Mouse (Mus musculus) intestine, embryonic 14.5 days (tissue): ENCODE data around the gene Rpl28. TPM values are rescaled to one million over a fixed set of nuclear protein-coding genes. Genes with fewer than 3 reads are reported as not detected.

Experiments used
- ATAC-seq: fragments of 200-750 bp; cut with Nextera tagmentation; replicated peaks from 2 replicates; pipeline ENCODE4 v1.8.0; 2017; ENCODE audit warnings: low read depth, moderate number of reproducible peaks, moderate TSS enrichment, moderate library complexity; ENCODE audit not compliant: low FRiP score, low TSS enrichment
- DNase-seq: peaks from one replicate; pipeline ENCODE4 v3.0.0-alpha.2; 2018; ENCODE audit warnings: low spot score
- H3K27ac ChIP-seq: fragments of 300-500 bp; sonication (generic); 2 replicates; pipeline ENCODE4 v1.5.1; 2014; ENCODE audit warnings: low read depth, mild to moderate bottlenecking, control low read depth
- H3K27me3 ChIP-seq: fragments of 300-500 bp; sonication (generic); replicated peaks from 2 replicates; pipeline ENCODE4 v1.6.1; 2014; ENCODE audit warnings: low read length, control low read depth; ENCODE audit not compliant: control insufficient read depth, insufficient read depth
- H3K36me3 ChIP-seq: fragments of 300-500 bp; sonication (generic); 2 replicates; pipeline ENCODE4 v1.6.1; 2014; ENCODE audit warnings: low read length, control low read depth; ENCODE audit not compliant: control insufficient read depth, insufficient read depth
- H3K4me1 ChIP-seq: fragments of 300-500 bp; sonication (generic); replicated peaks from 2 replicates; pipeline ENCODE4 v1.6.1; 2014; ENCODE audit warnings: low read length, control low read depth, mixed read lengths; ENCODE audit not compliant: control insufficient read depth, insufficient read depth
- H3K4me2 ChIP-seq: fragments of 300-500 bp; sonication (generic); 2 replicates; pipeline ENCODE4 v1.6.1; 2014; ENCODE audit warnings: low read length
- H3K4me3 ChIP-seq: fragments of 300-500 bp; sonication (generic); 2 replicates; pipeline ENCODE4 v1.5.1; 2014; ENCODE audit warnings: low read depth, low read length, control low read depth, mixed read lengths
- H3K9ac ChIP-seq: fragments of 300-500 bp; sonication (generic); 2 replicates; pipeline ENCODE4 v1.6.1; 2014; ENCODE audit warnings: mild to moderate bottlenecking, low read length
- H3K9me3 ChIP-seq: fragments of 300-500 bp; sonication (generic); 2 replicates; pipeline ENCODE4 v1.6.1; 2016; ENCODE audit warnings: low read length, control low read depth; ENCODE audit not compliant: control insufficient read depth
- WGBS: fragments of 180-500 bp; shearing (Covaris S2); extraction: QIAGEN DNeasy Blood & Tissue Kit; methylation state at CpG from one replicate; pipeline ENCODE4 v1.1.7; 2014; 5-methylcytosine and 5-hydroxymethylcytosine counted together
- polyA plus RNA-seq: library from polyadenylated mRNA; unstranded; fragments of >200 nt; fragmentation: Nextera tagmentation; extraction: Ambion mirVana; gene quantifications from 2 replicates; pipeline ENCODE4 v1.2.1, GENCODE M21; 2014

The Rpl28 gene
- polyA plus RNA-seq, 1 experiment from 2014 or later = 321 TPM

- under 1% methylated on average over 51 of the region's 51 CpGs for WGBS
- H3K9ac ChIP-seq = 0 out of 2 replicates have a peak overlapping the region, but pooled peaks have one; percentile 20
These were observed 43.7 kb downstream of the Rpl28 start for GRCm38 (mm10) chr7:4836351-4836792.

GRCm38 (mm10) chr7:4837639-4838038 lies 45.0 kb downstream of the Rpl28 start:
- 12% methylated on average over 1 of the region's 1 CpGs for WGBS
- ATAC-seq (no peak), DNase-seq (no peak)
- peaks cover 3% of the 10 kb centered on the region; the same call in 1 of the 2 replicates for H3K9me3 ChIP-seq
- no peaks in the 10 kb centered on the region for H3K36me3 ChIP-seq
- H3K27me3 ChIP-seq = peaks cover 69% of the 10 kb centered on the region
- no peak overlapping the region for H3K4me2 ChIP-seq
- no peak overlapping the region for H3K27ac ChIP-seq
- no peak overlapping the region for H3K9ac ChIP-seq
- no peak overlapping the region for H3K4me3 ChIP-seq
- peaks cover 3% of the 10 kb centered on the region; the same call in 1 of the 2 replicates for H3K4me1 ChIP-seq

More at GRCm38 (mm10) chr7:4836351-4836792, 43.7 kb downstream of the Rpl28 start:
- H3K36me3 ChIP-seq = no peaks in the 10 kb centered on the region
- DNase-seq = peak; percentile 66
- H3K4me1 ChIP-seq = 0 out of 2 replicates have a peak, but pooled peaks cover 3% of the 10 kb centered on the region
- H3K9me3 ChIP-seq = peaks cover 3% of the 10 kb centered on the region; the same call in 1 of the 2 replicates
- peaks cover 62% of the 10 kb centered on the region for H3K27me3 ChIP-seq
- peak; percentile 83 for ATAC-seq
- H3K27ac ChIP-seq = no peak overlapping the region
- H3K4me2 ChIP-seq = peak overlapping the region; percentile 69
- H3K4me3 ChIP-seq = peak overlapping the region; percentile 40

- Histone ChIP-seq H3K9ac (no peak overlapping the region), H3K4me1 (peaks cover 14% of the 10 kb centered on the region), H3K27ac (no peak overlapping the region), H3K9me3 (peaks cover under 1% of the 10 kb centered on the region; the same call in 1 of the 2 replicates), H3K4me3 (no peak overlapping the region), H3K36me3 (no peaks in the 10 kb centered on the region), H3K4me2 (no peak overlapping the region), H3K27me3 (peaks cover 72% of the 10 kb centered on the region)
- no peak for ATAC-seq
- 51% methylated on average over 5 of the region's 5 CpGs for WGBS
- no peak for DNase-seq
These were observed 49.4 kb downstream of the Rpl28 start for GRCm38 (mm10) chr7:4842077-4842476.

DNA sequence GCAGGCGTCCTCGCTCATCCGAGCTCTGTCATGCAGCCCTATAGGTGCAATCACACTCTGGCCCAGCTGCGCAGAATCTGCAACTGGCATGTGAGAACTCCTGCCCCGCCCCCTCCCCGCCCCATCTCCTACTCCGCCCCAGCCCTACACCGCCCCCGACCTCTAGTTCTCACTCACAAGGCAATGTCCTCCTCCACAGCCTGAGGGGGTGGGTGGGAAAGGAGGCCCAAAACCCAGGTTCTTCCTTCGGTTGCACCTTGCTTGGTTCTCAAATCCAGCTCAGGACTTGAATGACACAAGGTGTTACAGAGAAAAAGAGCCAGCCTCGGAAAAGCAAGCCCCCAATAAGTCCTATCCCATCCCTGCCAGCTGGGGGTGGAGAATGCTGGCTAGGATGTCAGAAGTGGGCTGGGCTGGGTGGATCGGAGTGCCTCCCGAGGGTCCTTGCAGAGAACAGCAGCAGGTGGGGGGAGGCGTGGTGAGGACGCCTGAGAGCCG lies 50.0 kb downstream of the Rpl28 start:
- no peak overlapping the region for H3K27ac ChIP-seq
- peak; percentile 62 for DNase-seq

DNA sequence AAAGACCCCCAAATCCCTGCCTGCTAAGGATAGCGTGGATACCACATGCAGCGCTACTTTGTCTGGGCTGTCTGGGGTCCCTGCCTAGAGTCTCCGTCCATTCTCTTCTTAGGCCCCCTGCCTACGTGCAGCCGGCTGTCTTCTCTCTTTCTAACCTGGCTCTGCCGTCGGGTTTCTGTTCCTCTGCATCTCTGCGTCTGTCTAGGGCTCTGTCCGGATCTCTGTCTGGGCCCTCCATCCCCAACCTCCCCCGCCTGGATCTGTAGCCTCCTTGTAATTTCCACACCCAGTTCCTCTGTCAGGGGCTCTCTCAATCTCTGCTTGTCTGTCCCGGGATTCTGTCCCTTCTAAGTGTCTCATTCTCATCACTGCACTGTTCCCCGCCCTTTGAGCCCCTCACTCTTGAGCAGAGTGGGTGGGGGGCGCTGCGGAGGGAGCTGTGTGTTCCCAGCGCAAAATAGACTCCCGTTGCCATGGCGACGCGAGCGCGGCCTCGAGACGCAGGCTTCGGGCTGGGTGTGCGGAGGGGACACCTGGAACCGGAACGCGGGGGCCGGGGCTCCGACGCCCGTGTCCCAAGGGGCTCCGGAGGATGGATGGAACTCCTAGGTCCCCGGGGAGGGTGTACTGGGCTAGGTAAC lies 51.0 kb downstream of the Rpl28 start:
- Histone ChIP-seq H3K4me3 (peak overlapping the region; percentile 39), H3K4me2 (peak overlapping the region; percentile 93), H3K36me3 (no peaks in the 10 kb centered on the region), H3K9me3 (no peaks in the 10 kb centered on the region), H3K27ac (no peak overlapping the region), H3K4me1 (peaks cover 14% of the 10 kb centered on the region), H3K9ac (0 out of 2 replicates have a peak overlapping the region, but pooled peaks have one; percentile 25), H3K27me3 (peaks cover 60% of the 10 kb centered on the region)
- DNase-seq (no peak), ATAC-seq (no peak)
- WGBS = 2% methylated on average over 34 of the region's 34 CpGs

More for the DNA sequence above, 50.0 kb downstream of the Rpl28 start:
- Histone ChIP-seq H3K4me3 (no peak overlapping the region; the same call in 1 of the 2 replicates), H3K9me3 (no peaks in the 10 kb centered on the region), H3K4me1 (peaks cover 14% of the 10 kb centered on the region), H3K36me3 (no peaks in the 10 kb centered on the region), H3K27me3 (peaks cover 66% of the 10 kb centered on the region), H3K9ac (no peak overlapping the region), H3K4me2 (peak overlapping the region; percentile 33)
- peak; percentile 54 for ATAC-seq
- 0% methylated on average over 16 of the region's 16 CpGs for WGBS

DNA sequence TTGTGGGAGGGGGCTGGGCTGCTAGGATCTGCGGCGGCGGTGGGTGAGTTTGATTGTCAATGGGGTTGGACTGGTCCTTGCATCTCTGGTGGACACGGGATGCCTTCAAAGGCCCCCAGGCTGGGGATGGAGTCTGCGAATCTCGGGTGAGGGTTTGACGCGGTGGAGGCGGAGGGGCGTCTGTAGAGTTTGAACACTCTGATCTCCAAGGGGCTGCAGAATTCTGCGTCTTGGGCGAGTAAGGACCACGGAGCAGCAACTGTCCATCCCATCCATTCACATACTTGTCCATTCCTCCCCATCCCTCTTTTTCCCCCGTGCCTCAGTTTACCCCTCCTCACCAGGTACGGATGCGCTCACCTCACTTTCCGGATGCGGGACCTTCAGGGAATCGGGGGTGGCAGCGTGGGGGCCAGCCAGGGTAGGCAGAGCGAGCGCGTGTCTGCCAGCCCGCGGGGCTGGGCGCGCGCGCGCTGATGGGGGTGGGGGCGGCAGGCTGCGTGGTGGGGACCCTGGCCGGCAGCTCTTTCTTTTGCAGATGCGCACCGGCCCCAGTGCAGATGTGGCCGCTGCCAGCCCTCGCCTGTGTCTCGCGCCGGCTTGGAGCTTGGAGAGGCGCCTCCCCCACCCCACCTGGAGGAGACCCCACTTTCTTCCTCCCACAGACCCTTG lies 51.7 kb downstream of the Rpl28 start, which contains the start of gene Shisa7:
TSS of gene Shisa7 (minus strand) at position 452 of the 672 bp plus-strand sequence.
- H3K27ac ChIP-seq = no peak within 1 kb of the TSS
- WGBS = 2% methylated on average over 41 of the region's 41 CpGs
- ATAC-seq (peak; percentile 63), DNase-seq (no peak)
- peak within 1 kb of the TSS; percentile 25; the same call in 1 of the 2 replicates for H3K9ac ChIP-seq
- peaks cover 60% of the 10 kb centered on the region for H3K27me3 ChIP-seq
- no peaks in the 10 kb centered on the region for H3K36me3 ChIP-seq
- H3K4me1 ChIP-seq = peaks cover 14% of the 10 kb centered on the region
- H3K4me2 ChIP-seq = peak within 1 kb of the TSS; percentile 93
- peak within 1 kb of the TSS; percentile 39 for H3K4me3 ChIP-seq
- H3K9me3 ChIP-seq = no peaks in the 10 kb centered on the region

Other genes with a start within 250 kb of the Rpl28 start
- 5.6 and 6.7 TPM in 2 replicates for gene Syt5, start 245.3 kb upstream of the Rpl28 start, polyA plus RNA-seq
- gene Ptprh, start 188.8 kb upstream of the Rpl28 start, polyA plus RNA-seq = not detected in 2 replicates
- gene Tmem86b, start 161.5 kb upstream of the Rpl28 start, polyA plus RNA-seq = 2.5 and 3.8 TPM in 2 replicates
- 7.3 and 8.5 TPM in 2 replicates for gene Ppp6r1, start 133.9 kb upstream of the Rpl28 start, polyA plus RNA-seq
- 102 and 105 TPM in 2 replicates for gene Hspbp1, start 107.8 kb upstream of the Rpl28 start, polyA plus RNA-seq
- 1.7 and 1.9 TPM in 2 replicates for gene Brsk1, start 102.3 kb upstream of the Rpl28 start, polyA plus RNA-seq
- gene Tmem150b, start 67.6 kb upstream of the Rpl28 start, polyA plus RNA-seq = 0.66 and 0.85 TPM in 2 replicates
- gene Kmt5c, start 52.8 kb upstream of the Rpl28 start, polyA plus RNA-seq = 63.6 and 66.9 TPM in 2 replicates
- gene Cox6b2, start 39.8 kb upstream of the Rpl28 start, polyA plus RNA-seq = 54.1 and 61.8 TPM in 2 replicates
- not detected in 2 replicates for gene Fam71e2, start 21.6 kb upstream of the Rpl28 start, polyA plus RNA-seq
- gene Il11, start 10.0 kb upstream of the Rpl28 start, polyA plus RNA-seq = 0.28 TPM in 1 of 2 replicates, not detected in the other
- gene Tmem190, start 9.9 kb upstream of the Rpl28 start, polyA plus RNA-seq = 0.52 TPM in 1 of 2 replicates, not detected in the other
- 14.5 and 24.3 TPM in 2 replicates for gene Tmem238, start 3.2 kb upstream of the Rpl28 start, polyA plus RNA-seq
- 354 and 371 TPM in 2 replicates for gene Ube2s, start 19.7 kb downstream of the Rpl28 start, polyA plus RNA-seq
- gene Shisa7, start 51.8 kb downstream of the Rpl28 start, polyA plus RNA-seq = 0.30 and 0.42 TPM in 2 replicates
- gene Isoc2b, start 77.4 kb downstream of the Rpl28 start, polyA plus RNA-seq = 6.3 and 8.9 TPM in 2 replicates
- gene Isoc2a, start 84.3 kb downstream of the Rpl28 start, polyA plus RNA-seq = 0.96 and 1.0 TPM in 2 replicates
- not detected in 2 replicates for gene Gm36210, start 113.6 kb downstream of the Rpl28 start, polyA plus RNA-seq
- gene Zfp628, start 122.3 kb downstream of the Rpl28 start, polyA plus RNA-seq = 3.3 and 4.0 TPM in 2 replicates
- gene Nat14, start 129.2 kb downstream of the Rpl28 start, polyA plus RNA-seq = 3.1 and 3.3 TPM in 2 replicates
- gene Ssc5d, start 132.9 kb downstream of the Rpl28 start, polyA plus RNA-seq = 3.7 and 4.0 TPM in 2 replicates
- 0.23 and 0.26 TPM in 2 replicates for gene Sbk2, start 171.5 kb downstream of the Rpl28 start, polyA plus RNA-seq
- 0.16 TPM in 1 of 2 replicates, not detected in the other for gene Sbk3, start 178.3 kb downstream of the Rpl28 start, polyA plus RNA-seq
- gene Zfp579, start 203.3 kb downstream of the Rpl28 start, polyA plus RNA-seq = 30.6 and 35.4 TPM in 2 replicates
- gene Zfp524, start 221.5 kb downstream of the Rpl28 start, polyA plus RNA-seq = 15.7 and 16.0 TPM in 2 replicates
- 37.5 and 40.3 TPM in 2 replicates for gene Fiz1, start 221.8 kb downstream of the Rpl28 start, polyA plus RNA-seq
- 1.0 and 2.0 TPM in 2 replicates for gene Gm44973, start 222.6 kb downstream of the Rpl28 start, polyA plus RNA-seq
- 6.2 and 7.2 TPM in 2 replicates for gene Zfp865, start 227.5 kb downstream of the Rpl28 start, polyA plus RNA-seq
- gene Ccdc106, start 227.7 kb downstream of the Rpl28 start, polyA plus RNA-seq = 15.1 and 17.1 TPM in 2 replicates
- gene 4632433K11Rik, start 241.2 kb downstream of the Rpl28 start, polyA plus RNA-seq = not detected in 2 replicates
- gene Zfp784, start 245.6 kb downstream of the Rpl28 start, polyA plus RNA-seq = 4.8 and 6.3 TPM in 2 replicates